Mouse (Mus musculus): ENCODE measurements at regions not wholly inside any gene's neighbourhood (a gene's known extent, or its start where the extent isn't known, plus 50 kb on each side); places are given as distances from the start of the nearest gene placed in this dataset.
"Not testable (repeated sequence)": the region's sequence is repeated elsewhere in the genome, so short reads cannot be mapped to it uniquely, and the experiment has no call there.

DNA sequence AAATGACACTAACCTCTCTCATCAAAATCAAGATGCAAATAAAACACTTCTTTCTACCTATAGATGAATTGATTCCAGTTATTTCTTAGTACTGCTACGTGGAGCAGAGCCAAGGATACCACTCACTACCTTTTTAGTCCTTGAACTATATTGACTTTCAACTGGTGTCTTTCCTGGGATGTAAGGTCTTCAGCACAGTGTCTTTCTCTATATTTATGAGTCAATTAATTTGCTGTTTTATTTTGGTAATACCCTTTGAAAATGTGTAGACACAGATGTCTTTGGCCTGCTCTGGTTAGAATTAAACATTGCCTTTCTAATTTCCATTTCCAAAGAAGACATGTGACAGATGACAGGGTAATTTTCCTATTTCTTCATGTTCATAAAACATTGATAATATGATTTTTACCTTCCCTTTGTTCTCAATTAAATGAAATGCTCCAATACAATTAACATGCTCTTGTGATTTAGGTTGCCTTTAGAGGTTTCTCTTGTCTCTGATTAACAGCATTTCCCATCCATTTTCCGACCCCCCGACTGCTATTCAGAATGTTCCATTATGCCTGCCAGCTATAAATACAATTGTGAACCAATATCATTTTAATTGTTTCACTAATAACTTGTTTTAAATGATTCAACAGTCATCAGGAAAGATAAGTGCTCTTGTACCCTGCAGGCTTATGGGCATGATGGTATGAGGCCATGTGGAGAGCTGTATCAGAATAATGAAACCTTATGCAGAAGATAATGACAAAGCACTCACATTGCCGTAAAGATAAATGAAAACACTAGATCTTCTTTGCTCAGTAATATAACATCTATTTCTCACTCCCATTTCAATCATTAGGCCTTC is 266.2 kb upstream of the 1700008P02Rik start:
- DNase-seq (ENCODE audit: low read depth) = no peak

DNA sequence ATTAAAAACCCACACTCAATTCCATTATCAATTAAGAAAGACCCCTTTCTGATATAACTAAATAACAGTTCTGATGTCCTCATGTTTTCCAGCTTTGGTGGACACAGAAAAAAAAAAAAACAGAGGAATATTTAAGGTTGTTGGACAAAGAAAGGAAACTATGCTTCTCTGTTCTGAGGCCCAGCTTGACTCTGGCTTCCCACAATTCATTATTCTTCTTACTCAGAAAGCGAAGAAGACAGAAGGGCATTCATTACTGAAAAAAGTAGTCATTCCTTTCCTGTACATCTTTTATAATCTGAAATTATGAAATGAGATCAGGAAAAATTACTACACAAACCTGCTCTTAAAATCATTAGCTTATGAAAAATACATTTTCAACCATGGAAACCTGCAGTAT is 263.2 kb upstream of the 1700008P02Rik start:
- no peak for DNase-seq (ENCODE audit: low read depth)

DNA sequence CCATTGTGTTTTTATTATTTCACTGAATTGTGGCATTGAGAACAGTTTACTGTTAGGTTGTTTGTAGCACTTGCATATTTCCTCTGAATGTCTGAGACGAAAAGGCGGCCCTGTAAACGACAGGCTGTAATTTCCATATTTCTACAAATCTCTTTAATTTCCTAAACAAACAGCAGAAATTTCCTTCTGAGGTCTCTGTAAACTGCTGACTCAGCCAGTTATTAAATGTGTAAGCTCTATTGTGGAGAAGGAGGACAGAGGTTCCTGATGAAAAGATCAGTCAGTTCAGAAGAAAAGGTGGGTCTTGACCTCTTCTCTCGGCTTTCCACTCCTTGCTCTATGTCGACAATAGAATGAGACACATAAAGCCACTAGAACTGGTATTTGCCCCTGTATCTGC is 256.0 kb upstream of the 1700008P02Rik start:
- DNase-seq (ENCODE audit: low read depth) = no peak

DNA sequence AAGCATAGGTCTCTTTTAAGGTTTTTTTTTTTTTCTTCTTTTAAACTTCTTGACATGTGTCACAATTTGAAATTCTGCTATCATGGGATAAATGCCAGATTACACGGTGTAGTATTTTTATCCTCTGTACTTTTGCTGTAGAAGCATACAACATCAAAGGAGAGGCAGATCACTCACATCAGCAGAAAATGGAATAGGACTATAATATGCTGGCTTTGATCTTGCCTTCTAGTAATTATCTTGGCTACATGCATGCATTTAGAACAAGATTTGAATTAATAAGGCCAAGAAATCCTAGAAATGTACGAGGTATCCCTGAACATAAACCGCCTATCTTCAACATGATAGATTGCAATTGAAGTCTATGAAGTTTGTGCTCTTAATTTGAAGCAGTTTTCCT is 251.9 kb upstream of the 1700008P02Rik start:
- no peak for DNase-seq (ENCODE audit: low read depth)

DNA sequence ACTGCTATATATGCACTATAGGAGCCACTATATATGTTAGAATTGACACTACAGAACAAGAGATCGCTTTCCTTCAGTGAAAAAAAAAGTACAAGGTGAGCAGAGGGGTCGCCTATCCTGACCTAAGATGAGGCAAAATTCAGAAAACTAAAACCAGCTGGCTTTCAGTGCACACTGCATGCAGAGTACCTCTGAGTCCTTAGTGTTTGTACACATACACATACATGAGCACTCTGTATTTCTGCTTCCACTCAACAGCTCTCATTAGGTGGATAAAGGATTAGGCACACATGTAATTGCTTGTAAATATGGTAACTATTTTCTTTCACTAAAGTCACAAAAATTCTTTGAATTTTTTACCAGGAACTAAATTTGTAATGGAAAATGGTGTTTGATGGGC is 251.5 kb upstream of the 1700008P02Rik start:
- no peak for DNase-seq (ENCODE audit: low read depth)

DNA sequence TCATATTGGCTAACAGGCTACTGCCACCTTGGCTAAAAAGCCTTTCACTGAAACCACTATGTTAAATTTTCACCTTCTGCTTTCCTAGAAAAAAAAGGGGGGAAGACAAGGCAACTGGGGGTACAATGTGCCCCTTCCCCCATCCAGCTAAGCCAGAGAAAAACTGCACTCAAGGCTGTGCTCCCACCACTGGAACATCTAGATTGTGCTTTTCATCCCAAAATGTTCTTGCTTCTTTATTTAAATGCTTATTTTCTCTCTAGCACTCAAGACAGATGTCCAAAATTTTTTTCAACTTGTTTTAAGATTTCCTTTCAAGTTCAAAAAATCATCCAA is 245.9 kb upstream of the 1700008P02Rik start:
- DNase-seq (ENCODE audit: low read depth) = no peak

DNA sequence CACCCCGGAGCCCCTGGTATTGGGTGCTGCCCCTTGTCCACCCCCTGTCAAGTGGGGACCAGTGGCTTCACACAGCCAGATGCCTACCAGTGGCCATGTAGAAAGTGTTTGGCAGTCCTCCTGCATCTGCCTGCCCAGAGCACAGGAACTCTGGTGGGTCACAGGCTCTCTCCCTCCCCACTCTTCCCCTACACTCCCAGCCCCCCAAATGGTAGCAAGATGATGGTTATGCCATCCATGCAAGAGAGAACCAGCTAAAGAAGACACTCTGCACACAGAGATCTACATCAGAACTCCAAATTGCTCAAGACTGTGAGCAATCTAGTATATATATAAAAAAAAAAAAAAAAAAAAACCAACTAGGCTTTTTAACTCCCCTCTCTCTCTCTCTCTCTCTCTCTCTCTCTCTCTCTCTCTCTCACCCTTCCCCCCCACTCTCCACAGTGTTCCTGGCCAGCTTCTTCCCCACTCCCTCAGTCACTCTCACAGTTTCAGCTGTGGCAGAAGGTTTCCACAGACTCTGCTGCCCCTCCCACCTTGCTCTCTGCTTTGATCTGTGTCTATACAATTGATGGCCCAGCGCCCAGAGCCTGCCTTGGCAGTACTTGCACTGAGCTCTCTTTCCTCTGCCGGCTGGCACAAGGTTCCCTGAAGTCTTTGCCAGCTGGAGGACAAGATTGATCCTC is 245.4 kb upstream of the 1700008P02Rik start:
- no peak for DNase-seq (ENCODE audit: low read depth)

DNA sequence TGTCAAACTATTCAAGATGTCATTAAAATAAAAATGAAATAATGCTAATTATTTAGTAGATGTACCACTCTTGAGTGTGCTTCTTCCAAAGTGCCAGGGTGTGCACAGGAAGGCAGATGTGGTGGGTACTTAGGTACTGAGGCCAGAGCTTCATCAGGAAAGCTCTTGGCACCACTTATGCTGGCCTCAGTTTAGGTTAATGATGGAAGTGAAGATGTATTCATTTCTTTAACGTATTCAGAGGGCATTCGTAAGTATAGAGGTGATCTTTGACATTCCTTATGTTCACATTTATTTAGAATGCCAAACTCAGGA is 239.6 kb upstream of the 1700008P02Rik start:
- no peak for DNase-seq (ENCODE audit: low read depth)

DNA sequence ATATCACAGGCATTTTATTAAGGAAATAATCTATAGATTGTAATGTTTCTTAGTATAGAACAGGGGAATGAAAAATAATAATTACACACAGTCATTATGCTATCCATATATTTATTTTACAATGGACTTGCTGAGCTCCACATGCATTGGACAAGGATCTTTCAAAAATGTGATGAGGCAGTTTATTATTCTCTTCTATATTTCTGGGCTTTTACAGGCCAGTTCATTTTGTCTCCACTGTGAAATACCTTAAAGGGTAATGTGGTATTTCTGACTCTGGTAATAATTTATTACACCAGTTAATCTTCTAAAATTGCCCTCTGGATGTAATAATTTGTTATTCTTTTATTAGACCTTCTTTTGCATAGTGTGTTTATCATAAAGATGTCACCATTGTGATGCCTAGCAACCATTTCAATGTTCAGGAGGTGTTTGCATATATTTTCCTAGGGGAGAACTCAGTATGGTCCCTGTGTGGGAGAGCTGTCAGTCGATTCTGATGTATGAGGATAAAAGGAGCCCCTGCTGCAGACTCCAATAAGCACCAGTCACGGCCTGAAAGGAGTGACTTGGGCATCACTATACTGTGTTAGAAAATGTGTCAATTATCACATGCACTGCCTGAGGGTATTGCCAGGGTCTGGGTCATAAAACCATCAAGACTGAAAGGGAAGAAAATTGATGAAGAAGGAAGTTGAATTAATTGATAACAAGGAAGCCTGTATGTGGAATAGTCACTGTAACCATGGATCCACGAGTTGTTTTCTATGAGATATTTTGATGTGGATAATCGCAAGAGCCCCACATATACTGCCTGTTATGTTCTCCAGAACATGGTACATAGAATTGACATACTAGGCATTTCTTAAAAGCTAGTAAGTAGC is 239.0 kb upstream of the 1700008P02Rik start:
- no peak for DNase-seq (ENCODE audit: low read depth)

DNA sequence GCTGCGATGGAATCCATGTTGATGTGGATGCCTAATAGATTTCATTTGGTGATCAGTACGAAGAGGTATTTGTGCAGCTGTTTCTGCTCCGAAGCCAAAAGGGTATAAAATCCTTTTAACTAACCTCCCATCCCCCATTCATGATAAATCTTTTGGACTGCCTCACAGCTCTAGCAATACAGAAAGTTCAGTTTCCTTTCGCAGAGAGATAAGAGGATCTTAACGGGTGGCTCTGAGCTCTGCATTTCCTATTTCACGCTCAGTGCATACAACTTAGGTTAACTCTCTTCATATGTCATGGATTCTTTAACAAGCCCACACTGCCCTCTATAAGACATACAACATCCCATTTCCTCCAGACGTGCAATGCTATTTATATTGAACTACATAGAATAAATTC is 199.1 kb upstream of the 1700008P02Rik start:
- no peak for DNase-seq (ENCODE audit: low read depth)

DNA sequence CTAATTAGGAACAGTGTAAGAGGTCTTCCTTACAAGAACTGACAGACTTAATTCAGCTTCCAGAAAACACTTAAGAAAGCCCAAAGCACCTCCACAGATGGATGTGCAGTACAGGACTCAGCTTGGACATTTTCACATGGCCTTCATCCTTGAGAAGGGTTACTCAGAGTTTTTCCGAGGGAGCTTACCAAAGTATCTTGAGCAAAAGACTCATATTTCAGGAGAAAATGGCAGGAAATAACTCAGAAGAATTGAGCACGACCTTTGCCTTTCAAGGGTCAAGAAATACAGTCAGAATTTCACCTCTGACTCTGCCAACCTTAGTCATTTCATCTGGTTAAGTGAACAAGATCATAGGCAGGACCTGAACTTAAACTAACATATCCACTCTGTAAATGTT is 192.1 kb upstream of the 1700008P02Rik start:
- no peak for DNase-seq (ENCODE audit: low read depth)

DNA sequence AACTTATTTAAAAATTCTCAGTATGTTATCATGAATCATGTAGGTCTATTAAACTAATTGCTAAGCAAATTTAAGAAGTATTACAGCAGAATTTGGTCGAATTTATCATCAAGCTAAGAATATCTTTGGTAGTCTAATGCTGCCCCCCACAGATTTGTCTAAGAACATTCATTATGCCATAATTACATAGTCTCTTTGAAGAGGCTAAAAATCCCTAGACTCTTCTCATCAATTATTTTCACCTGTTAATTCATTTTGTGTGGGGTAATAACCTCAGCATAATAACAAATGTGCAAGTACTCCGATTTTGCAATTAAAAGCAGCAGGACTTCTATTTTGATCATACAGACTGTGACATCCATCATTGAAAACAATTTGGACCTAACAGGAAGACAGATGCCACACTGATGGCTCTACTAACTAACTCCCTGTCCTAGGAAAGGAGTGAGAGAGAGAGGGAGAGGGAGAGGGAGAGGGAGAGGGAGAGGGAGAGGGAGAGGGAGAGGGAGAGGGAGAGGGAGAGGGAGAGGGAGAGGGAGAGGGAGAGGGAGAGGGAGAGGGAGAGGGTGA is 189.2 kb upstream of the 1700008P02Rik start:
- no peak for DNase-seq (ENCODE audit: low read depth)

DNA sequence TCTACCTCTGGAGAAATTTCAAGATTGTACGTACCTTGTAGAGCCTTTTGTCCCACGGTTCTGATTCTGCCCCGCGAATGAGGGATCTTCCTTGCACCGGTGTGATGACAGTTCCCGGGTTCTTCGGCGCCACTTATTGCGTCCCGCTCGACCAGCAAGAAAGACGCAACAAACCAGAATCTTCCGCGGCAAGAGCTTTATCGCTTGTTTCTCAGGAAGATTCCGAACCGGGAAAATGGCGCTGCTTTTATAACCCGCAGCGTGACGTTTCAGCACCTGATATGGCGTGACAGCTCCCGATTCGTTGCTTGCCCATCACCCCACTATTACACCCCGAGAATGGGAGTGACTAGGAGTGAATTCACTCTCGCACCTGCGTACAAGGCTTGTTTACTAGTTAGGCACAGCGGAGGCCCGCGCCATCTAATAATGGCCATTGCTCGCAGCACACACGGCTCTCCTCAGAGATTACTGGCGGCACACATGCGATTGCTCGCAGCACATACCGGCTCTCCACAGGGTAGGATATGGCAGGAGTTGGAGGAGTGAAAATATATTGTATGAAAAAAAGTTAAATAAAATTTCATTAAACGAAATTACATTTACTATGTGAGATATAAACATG is 180.0 kb upstream of the 1700008P02Rik start:
- not testable (repeated sequence) for DNase-seq (ENCODE audit: low read depth)

DNA sequence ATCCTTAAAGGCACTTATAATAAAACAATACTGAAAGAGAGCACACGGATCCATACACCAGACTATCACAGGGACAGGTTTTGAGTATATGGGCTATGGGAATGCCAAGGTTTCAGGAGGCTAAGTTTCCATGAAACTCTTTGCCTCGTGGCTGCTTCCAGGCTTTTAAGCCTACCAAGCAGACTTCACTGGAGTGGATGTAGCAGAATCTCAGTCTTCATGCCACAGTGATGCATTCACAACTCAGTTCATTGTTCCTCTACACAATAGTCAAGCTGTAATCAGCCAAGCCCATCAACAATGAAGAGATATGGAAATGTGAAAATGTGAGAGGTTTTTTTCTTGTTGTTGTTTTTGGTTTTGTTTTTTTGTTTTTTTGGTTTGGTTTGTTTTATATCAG is 148.3 kb upstream of the 1700008P02Rik start:
- no peak for DNase-seq (ENCODE audit: low read depth)

DNA sequence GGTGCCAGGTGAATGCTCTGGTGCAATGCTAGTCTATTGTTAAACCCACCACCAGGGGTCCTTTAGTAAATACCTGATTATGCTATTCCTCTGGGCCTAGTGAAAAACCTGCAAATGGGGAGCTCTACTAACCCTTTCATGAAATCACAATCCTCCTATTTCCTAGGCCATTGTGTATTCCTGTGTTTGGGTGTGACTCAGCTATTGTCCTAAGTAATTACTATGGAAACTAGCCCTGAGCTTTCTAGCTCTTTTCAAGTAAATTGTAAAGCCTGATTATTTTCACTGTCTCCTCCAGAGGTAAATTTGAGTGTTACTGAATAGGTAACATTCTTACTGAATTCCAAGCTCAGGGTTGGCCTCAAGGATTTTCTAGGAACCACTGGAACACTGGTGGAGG is 147.8 kb upstream of the 1700008P02Rik start:
- DNase-seq (ENCODE audit: low read depth) = not testable (repeated sequence)

DNA sequence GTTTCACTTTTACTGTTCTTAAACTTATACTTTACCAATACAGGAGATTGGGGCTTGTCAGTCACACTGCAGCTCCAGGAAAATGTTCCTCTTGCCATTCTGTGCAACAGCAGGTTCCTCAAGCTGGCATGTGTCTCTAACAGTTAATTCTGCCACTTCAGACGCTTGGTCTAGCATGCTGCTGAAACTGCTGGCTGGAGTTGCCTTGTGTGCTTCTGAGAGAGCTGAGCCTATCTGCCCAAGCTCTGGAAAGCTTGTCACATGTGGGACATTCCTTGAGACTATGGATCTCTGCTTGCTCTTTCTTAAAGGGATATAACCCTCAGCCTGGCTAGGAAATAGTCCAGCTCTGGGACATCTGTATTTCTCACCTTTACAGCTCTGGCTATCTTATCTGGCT is 138.9 kb upstream of the 1700008P02Rik start:
- no peak for DNase-seq (ENCODE audit: low read depth)

DNA sequence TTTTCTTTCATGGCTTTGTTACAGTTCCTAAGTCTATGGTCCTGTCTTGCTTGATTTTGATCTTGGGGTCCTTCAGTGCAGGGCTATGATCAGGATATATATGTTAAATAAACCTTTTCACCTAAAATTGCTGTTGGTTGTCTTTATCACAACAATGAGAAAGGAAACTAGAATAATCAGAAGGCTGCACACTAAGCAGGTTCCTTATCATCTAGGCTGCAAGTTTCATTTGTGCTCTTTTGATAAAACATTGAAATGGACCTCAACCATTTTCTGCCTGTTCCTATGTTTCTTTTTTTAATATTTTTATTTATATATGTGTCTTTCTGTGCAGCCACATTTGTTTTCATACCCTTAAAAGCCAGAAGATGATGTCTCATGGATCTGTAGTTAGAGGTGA is 137.3 kb upstream of the 1700008P02Rik start:
- no peak for DNase-seq (ENCODE audit: low read depth)

DNA sequence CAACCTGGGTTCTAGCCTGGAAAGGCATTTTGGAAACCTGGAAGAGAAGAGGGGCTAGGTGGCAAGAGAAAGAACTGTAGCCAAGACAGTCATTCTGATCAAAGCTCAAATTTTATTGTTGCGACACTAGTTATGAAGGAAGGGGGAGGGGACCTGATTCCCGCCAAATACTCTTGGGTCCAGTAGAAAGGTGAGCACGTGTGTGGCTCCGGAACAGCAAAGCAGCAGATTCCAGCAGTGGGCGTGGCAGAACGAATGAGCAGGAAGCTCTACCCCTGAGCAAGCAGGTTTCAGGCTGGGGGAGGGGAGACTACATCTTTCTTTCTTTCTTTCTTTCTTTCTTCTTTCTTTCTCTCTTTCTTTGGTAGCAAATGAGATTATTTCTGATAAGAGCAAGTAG is 130.5 kb upstream of the 1700008P02Rik start:
- not testable (repeated sequence) for DNase-seq (ENCODE audit: low read depth)

DNA sequence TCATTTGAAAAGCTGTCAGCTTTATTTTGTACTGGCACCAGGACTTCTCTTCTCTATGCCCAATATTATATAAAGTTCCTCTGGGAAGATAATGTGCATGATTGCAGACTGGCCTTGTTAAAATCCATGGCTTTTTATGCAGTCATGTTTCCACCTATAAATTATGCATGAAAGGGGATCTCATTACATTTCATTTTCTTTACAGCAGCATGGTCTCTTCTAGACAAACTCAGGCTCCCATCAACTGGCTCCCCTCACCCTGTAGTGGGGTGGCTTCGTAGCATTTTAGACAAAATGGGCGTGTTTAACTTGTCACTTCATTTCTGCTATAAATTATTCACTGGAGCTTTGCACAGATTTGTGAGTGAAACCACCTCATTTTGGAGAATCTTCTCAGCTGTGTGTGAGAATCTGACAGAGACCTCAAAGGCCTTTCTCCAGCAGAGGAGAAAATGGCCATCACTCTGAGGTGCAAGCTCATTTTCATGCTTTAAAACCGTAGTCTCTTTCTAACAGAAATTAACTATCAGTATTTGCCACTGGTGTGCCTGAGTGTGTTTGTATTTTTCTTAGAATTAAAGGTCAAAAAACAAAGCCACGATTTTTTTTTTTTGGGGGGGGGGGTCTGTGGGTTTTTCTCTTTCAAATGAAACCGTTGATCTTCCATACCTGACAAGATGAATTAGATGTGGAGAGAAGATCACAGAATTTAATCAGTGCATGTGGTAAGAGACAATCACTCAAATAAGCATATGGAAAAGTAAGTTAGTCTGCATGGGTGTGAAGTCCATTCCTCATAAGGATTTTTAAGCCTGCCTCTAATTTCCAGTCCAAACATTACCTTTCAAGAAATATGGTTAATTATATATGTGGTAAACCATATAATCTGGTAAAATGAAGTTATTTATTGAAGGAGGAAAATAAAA is 111.4 kb upstream of the 1700008P02Rik start:
- no peak for DNase-seq (ENCODE audit: low read depth)

DNA sequence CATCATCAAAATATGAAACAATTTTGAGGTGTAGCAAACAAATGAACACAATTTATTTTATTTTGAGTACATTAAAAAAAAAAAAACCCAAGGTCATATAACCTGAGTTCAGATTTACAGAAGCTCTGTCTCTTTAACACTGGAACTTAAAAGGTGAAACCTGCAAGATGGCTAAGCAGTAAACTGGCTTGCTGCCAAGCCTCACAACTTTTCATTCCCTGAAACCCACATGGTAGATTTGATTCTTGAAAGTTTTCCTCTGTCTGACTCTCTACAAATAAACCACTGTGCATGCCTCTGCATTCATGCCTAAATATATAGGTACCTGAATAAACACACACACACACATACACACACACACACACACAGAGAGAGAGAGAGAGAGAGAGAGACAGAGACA is 109.8 kb upstream of the 1700008P02Rik start:
- DNase-seq (ENCODE audit: low read depth) = no peak

DNA sequence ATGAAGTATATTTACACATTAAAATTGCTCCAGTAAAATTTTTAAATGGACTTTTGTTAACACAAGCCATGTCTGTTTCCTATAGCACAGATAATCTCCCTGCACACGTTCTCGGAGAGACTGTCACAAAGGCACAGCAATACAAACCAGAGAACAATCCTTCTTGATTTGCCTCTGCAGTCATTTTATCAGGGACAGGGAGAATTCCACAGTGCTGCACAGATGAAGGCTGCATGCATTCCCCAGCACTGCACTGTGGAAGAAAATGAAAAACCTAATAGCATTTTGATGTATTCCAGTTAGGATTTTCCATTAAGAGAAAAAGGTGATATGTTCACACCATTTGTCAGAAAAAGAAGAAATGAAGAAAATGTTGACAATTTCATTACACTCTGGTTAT is 63.4 kb upstream of the 1700008P02Rik start:
- no peak for DNase-seq (ENCODE audit: low read depth)

All from fibroblast of lung, adult 2 months (primary cell).